Mouse (Mus musculus) MEL (cell line): Measurements from ENCODE around the gene Pim1.

ENCODE experiments used
- CTCF ChIP-seq, 3 experiments: IDR thresholded peaks in 2 of 3; conservative IDR thresholded peaks in 1 of 3; 2 replicates each; pipeline ENCODE4 v1.5.1; 2011 to 2012; ENCODE audit warnings: low read length in 3 of 3, low read depth in 2 of 3, mild to moderate bottlenecking in 2 of 3, improper control_type of control experiment in 1 of 3, inconsistent platforms in 1 of 3, mixed read lengths in 1 of 3, moderate library complexity in 1 of 3; ENCODE audit not compliant: control insufficient read depth in 1 of 3, insufficient read depth in 1 of 3, poor library complexity in 1 of 3, severe bottlenecking in 1 of 3
- E2F4 ChIP-seq: IDR thresholded peaks from 2 replicates; pipeline ENCODE4 v1.6.1; 2011; ENCODE audit warnings: low read depth, low read length, improper control_type of control experiment, borderline replicate concordance
- EP300 ChIP-seq, 2 experiments: IDR thresholded peaks; 2 replicates each; pipeline ENCODE4 v1.6.1; 2011; ENCODE audit warnings: improper control_type of control experiment in 2 of 2, low read length in 2 of 2, low read depth in 1 of 2, mild to moderate bottlenecking in 1 of 2
- GATA1 ChIP-seq: IDR thresholded peaks from 2 replicates; pipeline ENCODE4 v1.6.1; 2011; ENCODE audit warnings: low read depth, low read length, improper control_type of control experiment
- POLR2A ChIP-seq, 2 experiments: IDR thresholded peaks; 2 replicates each; pipeline ENCODE4 v1.6.1; 2011 to 2012; ENCODE audit warnings: low read length in 2 of 2, mild to moderate bottlenecking in 2 of 2, control low read depth in 1 of 2, improper control_type of control experiment in 1 of 2, low read depth in 1 of 2, moderate library complexity in 1 of 2; ENCODE audit not compliant: control insufficient read depth in 1 of 2, insufficient read depth in 1 of 2, poor library complexity in 1 of 2

DNA sequence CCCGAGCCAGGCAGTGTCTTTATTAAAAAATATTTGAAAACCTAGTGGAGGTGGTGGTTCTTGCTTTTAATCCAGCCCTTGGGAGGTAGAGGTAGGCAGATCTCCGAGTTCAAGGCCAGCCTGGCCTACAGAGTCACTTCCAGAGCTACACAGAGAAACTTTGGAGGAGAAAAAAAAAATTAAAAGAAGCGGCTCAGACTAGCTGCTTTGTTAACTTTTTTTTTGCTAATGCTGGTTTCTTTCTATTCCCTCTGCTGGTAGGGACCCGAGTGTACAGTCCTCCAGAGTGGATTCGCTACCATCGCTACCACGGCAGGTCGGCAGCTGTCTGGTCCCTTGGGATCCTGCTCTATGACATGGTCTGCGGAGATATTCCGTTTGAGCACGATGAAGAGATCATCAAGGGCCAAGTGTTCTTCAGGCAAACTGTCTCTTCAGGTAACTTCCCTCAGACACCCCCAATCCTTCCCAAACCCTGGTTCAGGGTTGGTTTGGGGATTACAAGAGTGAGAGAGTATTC, 3.0 kb downstream of the Pim1 start:
- no peak for TF ChIP-seq GATA1
- no peak for TF ChIP-seq CTCF (IDR thresholded peaks at IDR 0.05 in 2 of 3, conservative IDR thresholded peaks at IDR 0.05 in 1 of 3; ENCODE audit: control insufficient read depth in 1 of 3, insufficient read depth in 1 of 3, low read depth in 2 of 3, low read length in 3 of 3, poor library complexity in 1 of 3, severe bottlenecking in 1 of 3)
- TF ChIP-seq EP300 (IDR thresholded peaks at IDR 0.05; ENCODE audit: low read depth in 1 of 2, low read length in 2 of 2): no peak
- no peak for TF ChIP-seq POLR2A (IDR thresholded peaks at IDR 0.05; ENCODE audit: control insufficient read depth in 1 of 2, insufficient read depth in 1 of 2, low read depth in 1 of 2, low read length in 2 of 2, poor library complexity in 1 of 2)
- no peak for TF ChIP-seq E2F4
